Mouse (Mus musculus) heart, adult 2 months (tissue): ENCODE data around the gene Crtac1.

Experiments
- CTCF ChIP-seq: fragments of 200-600 bp; IDR thresholded peaks from 2 replicates; pipeline ENCODE4 v1.8.1; 2022; ENCODE audit warnings: antibody characterized with exemption, mild to moderate bottlenecking, moderate library complexity
- POLR2A ChIP-seq: fragments of 200-500 bp; IDR thresholded peaks from 2 replicates; pipeline ENCODE4 v1.6.1; 2011; ENCODE audit warnings: mild to moderate bottlenecking, low read depth, low read length, control low read depth; ENCODE audit not compliant: insufficient read depth

DNA sequence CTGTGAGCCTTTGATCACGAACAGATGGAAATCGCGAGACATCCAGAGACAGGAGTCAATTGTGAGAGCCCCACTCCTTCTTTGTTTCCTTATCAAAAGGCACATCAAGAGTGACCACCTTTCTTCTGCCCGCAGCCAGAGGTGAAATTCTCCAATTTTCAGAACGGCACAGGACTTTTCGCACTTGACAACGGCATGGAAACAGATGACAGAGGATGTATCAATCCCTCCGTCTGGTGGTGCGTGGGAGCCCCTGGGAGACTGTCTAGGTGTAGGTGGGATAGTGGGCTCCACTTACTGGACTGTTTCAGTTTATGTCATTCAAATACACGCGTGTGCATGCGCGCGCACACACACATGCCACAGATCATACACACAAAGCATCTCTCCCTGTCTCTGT, 42.0 kb downstream of the Crtac1 start:
- no peak for TF ChIP-seq CTCF
- no peak for TF ChIP-seq POLR2A
